ENCODE assay signal across 22 mouse cellular contexts in genomic region chr4:133172451-133172850, GRCm38 (mm10). TPM values are rescaled to one million over a fixed set of nuclear protein-coding genes. Genes with fewer than 3 reads are reported as not detected.
DNase-seq lines count a peak whose midpoint lies in the region; ATAC-seq and TF ChIP-seq lines count a peak whose summit lies in the region.
"Had no signal": no experiment of that assay in that cellular context is flagged by ENCODE, and none has a peak within 500 bp of the region (broad histone marks: within the 10 kb centered on the region; RNA-seq: fewer than 3 reads in every experiment).

No protein-coding gene starts in this region.

- H3K9me3 ChIP-seq in midbrain, embryonic 11.5 days (ENCODE audit: control insufficient read depth, low read length), result no peaks in the 10 kb centered on the region
- H3K9me3 ChIP-seq in midbrain, embryonic 15.5 days, result no peaks in the 10 kb centered on the region
- H3K9me3 ChIP-seq: G1E; hindbrain, embryonic 15.5 days; limb, embryonic 12.5 days; liver, embryonic 13.5 days; lung, embryonic 15.5 days; midbrain, embryonic 13.5 days had no signal

- no peak for ATAC-seq in midbrain, embryonic 11.5 days (ENCODE audit: low FRiP score)
- no peak for ATAC-seq in midbrain, embryonic 15.5 days (replicated peaks)
- ATAC-seq: activated CD4-positive, CD25-positive, alpha-beta regulatory T cell, adult 4 months; forebrain, postnatal 0 days; intestine, postnatal 0 days; midbrain, embryonic 13.5 days had no signal

- no peaks in the 10 kb centered on the region for H3K36me3 ChIP-seq in kidney, adult 2 months (ENCODE audit: control insufficient read depth, insufficient read depth, low read length)
- H3K36me3 ChIP-seq in midbrain, embryonic 11.5 days (ENCODE audit: control insufficient read depth, insufficient read depth, low read length), result no peaks in the 10 kb centered on the region
- no peaks in the 10 kb centered on the region for H3K36me3 ChIP-seq in midbrain, embryonic 15.5 days (replicated peaks)
- peaks cover 12% of the 10 kb centered on the region for H3K36me3 ChIP-seq in small intestine, adult 2 months (ENCODE audit: control insufficient read depth, insufficient read depth, low read length)
- H3K36me3 ChIP-seq: hindbrain, embryonic 15.5 days had no signal

- no peak for TF ChIP-seq POLR2A in kidney, adult 2 months (IDR thresholded peaks at IDR 0.05; ENCODE audit: low read depth, low read length)
- TF ChIP-seq POLR2A in small intestine, adult 2 months (IDR thresholded peaks at IDR 0.05; ENCODE audit: low read depth, low read length), result no peak

- peaks cover 32% of the 10 kb centered on the region for H3K4me1 ChIP-seq in kidney, adult 2 months (ENCODE audit: control insufficient read depth, insufficient read depth, low read length)
- peaks cover 10% of the 10 kb centered on the region for H3K4me1 ChIP-seq in midbrain, embryonic 11.5 days (ENCODE audit: control insufficient read depth, insufficient read depth, low read length)
- H3K4me1 ChIP-seq in midbrain, embryonic 15.5 days, result peaks cover 25% of the 10 kb centered on the region
- peaks cover 49% of the 10 kb centered on the region for H3K4me1 ChIP-seq in small intestine, adult 2 months (ENCODE audit: control insufficient read depth, insufficient read depth, insufficient read length, low read length)

- TF ChIP-seq CTCF in kidney, adult 2 months (conservative IDR thresholded peaks at IDR 0.05; ENCODE audit: insufficient read depth, insufficient read length, low read depth, low read length), result no peak
- TF ChIP-seq CTCF in small intestine, adult 2 months (IDR thresholded peaks at IDR 0.05; ENCODE audit: extremely low read depth, insufficient read length, insufficient replicate concordance, low read depth, low read length), result no peak

- H3K27me3 ChIP-seq in kidney, adult 2 months (replicated peaks; ENCODE audit: control insufficient read depth, insufficient read depth, low read length), result no peaks in the 10 kb centered on the region
- no peaks in the 10 kb centered on the region for H3K27me3 ChIP-seq in midbrain, embryonic 11.5 days (ENCODE audit: control insufficient read depth, insufficient read depth, low read length)
- H3K27me3 ChIP-seq in midbrain, embryonic 15.5 days (replicated peaks), result no peaks in the 10 kb centered on the region
- H3K27me3 ChIP-seq in small intestine, adult 2 months (ENCODE audit: control insufficient read depth, insufficient read depth, low read length), result no peaks in the 10 kb centered on the region
- H3K27me3 ChIP-seq: hindbrain, embryonic 15.5 days; limb, embryonic 12.5 days; liver, embryonic 13.5 days; lung, embryonic 15.5 days; midbrain, embryonic 13.5 days had no signal

- no peak overlapping the region for H3K9ac ChIP-seq in midbrain, embryonic 11.5 days (ENCODE audit: low read length)
- H3K9ac ChIP-seq in midbrain, embryonic 15.5 days, result no peak overlapping the region
- H3K9ac ChIP-seq: forebrain, postnatal 0 days; hindbrain, embryonic 15.5 days; limb, embryonic 12.5 days; liver, embryonic 13.5 days; lung, embryonic 15.5 days; midbrain, embryonic 13.5 days had no signal

- DNase-seq in heart, adult 11 months, result peak; percentile 93
- DNase-seq in heart, postnatal 14 days, result no peak
- DNase-seq in kidney, adult 2 months, result no peak
- no peak for DNase-seq in kidney, adult 8-10 months
- peak; percentile 41 for DNase-seq in midbrain, embryonic 11.5 days (ENCODE audit: low spot score, missing footprints)
- DNase-seq: adrenal gland, postnatal 14 days; cerebellum, adult 18-20 months; embryo, embryonic 11 days; forebrain, postnatal 0 days; kidney, postnatal 36 days; liver, embryonic 13.5 days had no signal

- H3K27ac ChIP-seq in kidney, adult 2 months (ENCODE audit: insufficient read depth, low read depth, low read length), result 0 out of 2 replicates have a peak overlapping the region, but pooled peaks have one; percentile 0
- no peak overlapping the region for H3K27ac ChIP-seq in midbrain, embryonic 11.5 days (ENCODE audit: low read depth, low read length)
- no peak overlapping the region for H3K27ac ChIP-seq in midbrain, embryonic 15.5 days
- peak overlapping the region; percentile 29; the same call in 1 of the 2 replicates for H3K27ac ChIP-seq in small intestine, adult 2 months (ENCODE audit: insufficient read depth, low read depth, low read length)
- H3K27ac ChIP-seq: hindbrain, embryonic 15.5 days; limb, embryonic 12.5 days; liver, embryonic 13.5 days; lung, embryonic 15.5 days; midbrain, embryonic 13.5 days had no signal

- 72% methylated on average over 4 of the region's 4 CpGs for WGBS in kidney, adult 2 months
- WGBS in midbrain, embryonic 11.5 days, result 92% methylated on average over 4 of the region's 4 CpGs
- 94% methylated on average over 4 of the region's 4 CpGs for WGBS in midbrain, embryonic 15.5 days
- WGBS in small intestine, adult 2 months, result 41% methylated on average over 4 of the region's 4 CpGs

- no peak overlapping the region for H3K4me2 ChIP-seq in midbrain, embryonic 11.5 days
- no peak overlapping the region for H3K4me2 ChIP-seq in midbrain, embryonic 15.5 days
- H3K4me2 ChIP-seq: hindbrain, embryonic 15.5 days; limb, embryonic 12.5 days; liver, embryonic 13.5 days; lung, embryonic 15.5 days; midbrain, embryonic 13.5 days had no signal

- intact Hi-C loops in heart, postnatal 14 days (cut with DNase I), result loop anchor here (5.0 kb wide), 1 partner anchor 40 kb away; the partner anchor contains the start of gene Wasf2

- no peak overlapping the region for H3K4me3 ChIP-seq in kidney, adult 2 months (ENCODE audit: insufficient read depth, low read depth, low read length)
- no peak overlapping the region for H3K4me3 ChIP-seq in midbrain, embryonic 11.5 days (ENCODE audit: low read depth, low read length)
- no peak overlapping the region for H3K4me3 ChIP-seq in midbrain, embryonic 15.5 days
- H3K4me3 ChIP-seq in small intestine, adult 2 months (ENCODE audit: low read depth, low read length), result no peak overlapping the region
- H3K4me3 ChIP-seq: hindbrain, embryonic 15.5 days; limb, embryonic 12.5 days; liver, embryonic 13.5 days; lung, embryonic 15.5 days; midbrain, embryonic 13.5 days; myocyte had no signal

RNA-seq across cellular contexts. Expression of gene Cd164l2, which starts 39.5 kb away (rescaled TPM):
- total RNA-seq in heart, postnatal 14 days (2021), result not detected
- polyA plus RNA-seq in kidney, adult 2 months (2012; rRNA removed), result 15.3 and 17.7 TPM in 2 replicates
- 0.23 and 0.47 TPM in 2 replicates for polyA plus RNA-seq in midbrain, embryonic 11.5 days (2014; fragmentation: Nextera tagmentation; extraction: Ambion mirVana)
- 3.0 and 5.0 TPM in 2 replicates for polyA plus RNA-seq in midbrain, embryonic 15.5 days (2015; fragmentation: Nextera tagmentation; extraction: Ambion mirVana)
- 0.61 and 0.93 TPM in 2 replicates for polyA plus RNA-seq in small intestine, adult 2 months (2012; rRNA removed)
- total RNA-seq: G1E; megakaryocyte progenitor cell, adult 5-6 weeks had no signal
- polyA plus RNA-seq: activated CD4-positive, CD25-positive, alpha-beta regulatory T cell, adult 4 months; G1E had no signal

RNA-seq across cellular contexts. Expression of gene Gpr3, which starts 39.9 kb away (rescaled TPM):
- under 1 TPM in 1 of 2 experiments, not detected in 1; 0.22 TPM for total RNA-seq in heart, postnatal 14 days (2021)
- 0.39 and 0.53 TPM in 2 replicates for polyA plus RNA-seq in kidney, adult 2 months (2012; rRNA removed)
- 0.10 and 0.55 TPM in 2 replicates for polyA plus RNA-seq in midbrain, embryonic 11.5 days (2014; fragmentation: Nextera tagmentation; extraction: Ambion mirVana)
- 1.3 and 2.0 TPM in 2 replicates for polyA plus RNA-seq in midbrain, embryonic 15.5 days (2015; fragmentation: Nextera tagmentation; extraction: Ambion mirVana)
- 0.17 TPM in 1 of 2 replicates, not detected in the other for polyA plus RNA-seq in small intestine, adult 2 months (2012; rRNA removed)
- polyA plus RNA-seq: activated CD4-positive, CD25-positive, alpha-beta regulatory T cell, adult 4 months; intestine, postnatal 0 days; liver, embryonic 13.5 days had no signal

RNA-seq across cellular contexts. Expression of gene Wasf2, which starts 42.1 kb away (rescaled TPM):
- 100 to 1,000 TPM; 133 to 135 TPM for total RNA-seq in heart, postnatal 14 days (2021)
- polyA plus RNA-seq in kidney, adult 2 months (2012; rRNA removed), result 37.0 and 45.7 TPM in 2 replicates
- polyA plus RNA-seq in midbrain, embryonic 11.5 days (2014; fragmentation: Nextera tagmentation; extraction: Ambion mirVana), result 38.3 and 40.1 TPM in 2 replicates
- polyA plus RNA-seq in midbrain, embryonic 15.5 days (2015; fragmentation: Nextera tagmentation; extraction: Ambion mirVana), result 27.4 and 27.7 TPM in 2 replicates
- 37.6 and 97.6 TPM in 2 replicates for polyA plus RNA-seq in small intestine, adult 2 months (2012; rRNA removed)

Comparison
In these comparisons a context has a peak if more than half of its experiments do, and no peak if none do; other contexts are left out.
1. DNase-seq: peak in heart, adult 11 months (single experiment) and midbrain, embryonic 11.5 days (single experiment); none in heart, postnatal 14 days (0 of 2), kidney, adult 2 months (single experiment) and kidney, adult 8-10 months (0 of 2).
2. H3K27ac ChIP-seq: peak in kidney, adult 2 months (single experiment) and small intestine, adult 2 months (single experiment); none in midbrain, embryonic 11.5 days (single experiment) and midbrain, embryonic 15.5 days (single experiment).